Mouse (Mus musculus) Patski (cell line): ENCODE results near the gene Six5. TPM values are rescaled to one million over a fixed set of nuclear protein-coding genes. Genes with fewer than 3 reads are reported as not detected.

Source experiments
- ATAC-seq: fragments of 100-300 bp; one replicate; pipeline ENCODE4 v1.8.0; 2021
- CTCF ChIA-PET: fragments of 350-600 bp; sonication (Branson Sonifier 250); formaldehyde crosslinking; loops from one replicate; lab custom pipeline; 2022; ENCODE audit warnings: inconsistent platforms; lab: Charles Lee
- POLR2A ChIA-PET: fragments of 350-600 bp; sonication (Branson Sonifier 250); formaldehyde crosslinking; loops from one replicate; lab custom pipeline; 2022; ENCODE audit warnings: antibody characterized with exemption, inconsistent platforms; lab: Charles Lee
- DNase-seq: peaks from one replicate; pipeline ENCODE4 v3.0.0-alpha.2; 2011; ENCODE audit warnings: low read depth, low spot score
- H3K27me3 ChIP-seq: fragments of 371-371 bp; one replicate; pipeline ENCODE4 v1.5.1; 2021
- CTCF ChIP-seq: fragments of 100-300 bp; IDR thresholded peaks from one replicate; pipeline ENCODE4 v1.5.1; 2021
- in situ Hi-C: fragments of 300-500 bp; cut with MboI; formaldehyde crosslinking; loops from 3 replicates; pipeline ENCODE4 v1.11.1; 2018; ENCODE audit warnings: low pct_unique_long_range_greater_than_20kb, mixed read lengths
- polyA plus RNA-seq: library from polyadenylated mRNA; unstranded; gene quantifications from one replicate; pipeline ENCODE4 v1.2.3, GENCODE M21; 2021

Gene Six5
- polyA plus RNA-seq, 1 experiment from 2014 or later: 12.6 TPM

DNA sequence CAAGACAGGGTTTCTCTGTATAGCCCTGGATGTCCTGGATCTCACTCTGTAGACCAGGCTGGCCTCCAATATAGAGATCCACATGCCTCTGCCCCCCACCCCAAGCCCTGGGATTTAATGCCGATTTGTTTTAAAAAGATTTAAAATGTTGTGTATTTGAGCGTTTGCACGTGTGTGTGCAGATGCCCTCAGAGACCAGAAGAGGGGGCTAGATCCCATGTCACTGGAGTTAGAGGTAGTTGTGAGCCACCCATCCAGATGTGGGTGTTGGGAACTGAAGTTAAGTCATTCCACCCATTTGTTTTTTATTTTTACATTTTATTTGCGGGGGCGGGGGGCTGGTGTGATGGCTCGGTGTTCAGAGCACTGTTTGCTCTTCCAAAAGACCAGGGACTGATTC, 19.9 kb upstream of the Six5 start:
- no peak for DNase-seq
- in situ Hi-C loops: no loop called here
- ATAC-seq: no peak
- CTCF ChIA-PET: interaction anchor here (13.4 kb wide), 1 partner anchor 14 kb away, joined by 238 read pairs; the partner anchor contains the start of genes Dmpk and Six5
- no peaks in the 10 kb centered on the region for H3K27me3 ChIP-seq
- POLR2A ChIA-PET: interaction anchor here (0.6 kb wide), 1 partner anchor 13 kb away, joined by 3 read pairs; no protein-coding TSS in a partner anchor
- no peak for TF ChIP-seq CTCF

DNA sequence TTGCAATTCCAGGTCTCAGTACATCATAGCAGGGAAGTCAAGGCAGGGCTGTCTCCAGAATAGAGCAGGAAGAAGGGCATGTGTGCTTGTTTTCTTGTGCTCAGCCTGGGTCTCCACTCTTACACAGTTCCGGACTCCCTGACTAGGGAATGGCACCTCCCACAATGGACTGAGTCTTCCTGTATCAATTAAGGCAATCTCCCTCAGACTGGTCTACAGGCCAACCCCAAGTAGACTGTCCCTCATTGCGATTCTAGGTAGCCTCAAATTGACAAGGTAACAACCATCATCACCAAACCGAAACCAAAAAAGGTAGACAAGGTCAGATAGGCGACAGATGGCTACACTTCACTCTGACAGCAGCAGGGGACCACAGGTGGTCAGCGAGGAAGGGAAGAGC, 19.2 kb upstream of the Six5 start:
- ChIA-PET POLR2A (interaction anchor here (1.1 to 3.7 kb wide), 4 partner anchors 8 to 18 kb away, joined by 4 to 36 read pairs (median 10); partner anchors contain the start of genes Dmpk and Six5), CTCF (interaction anchor here (13.4 kb wide), 1 partner anchor 13 kb away, joined by 238 read pairs; the partner anchor contains the start of genes Dmpk and Six5)
- no peak for ATAC-seq
- H3K27me3 ChIP-seq: no peaks in the 10 kb centered on the region
- no peak for TF ChIP-seq CTCF
- in situ Hi-C loops: no loop called here
- no peak for DNase-seq

DNA sequence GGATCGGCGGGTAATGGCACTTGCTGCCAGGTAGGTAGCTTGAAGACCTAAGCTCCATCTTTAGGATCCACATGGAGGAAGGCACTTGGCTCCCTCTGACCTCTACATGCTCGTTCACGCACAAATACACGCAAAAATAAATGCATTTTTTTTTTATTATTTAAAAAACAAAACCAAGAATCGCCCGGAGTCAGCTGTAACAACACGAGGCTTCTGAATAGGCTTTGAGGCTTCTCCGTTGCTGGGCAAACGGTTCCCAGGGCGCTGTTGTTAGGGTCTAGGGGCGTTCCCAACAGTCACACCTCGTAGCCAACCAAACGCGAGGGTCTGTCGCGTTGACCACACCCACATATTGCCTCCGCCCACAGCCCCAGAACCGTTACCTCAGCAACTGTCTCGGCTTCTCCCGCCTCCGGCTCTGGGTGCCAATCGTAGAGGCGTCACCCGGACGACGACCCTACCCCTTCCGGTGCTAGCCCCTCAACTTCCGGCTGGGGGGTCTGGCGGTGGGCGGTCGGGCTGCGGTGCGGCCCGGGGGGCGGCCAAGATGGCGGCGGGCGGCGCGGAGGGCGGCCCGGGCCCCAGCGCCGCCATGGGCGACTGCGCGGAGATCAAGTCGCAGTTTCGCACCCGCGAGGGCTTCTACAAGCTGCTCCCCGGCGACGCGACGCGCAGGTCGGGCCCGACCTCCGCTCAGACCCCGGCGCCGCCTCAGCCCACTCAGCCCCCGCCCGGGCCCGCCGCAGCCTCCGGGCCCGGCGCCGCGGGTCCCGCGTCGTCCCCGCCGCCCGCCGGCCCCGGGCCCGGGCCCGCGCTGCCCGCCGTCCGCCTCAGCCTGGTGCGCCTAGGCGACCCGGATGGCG, 18.4 kb upstream of the Six5 start, which contains the start of gene Dmwd:
Dmwd (plus strand) TSS at position 505 of the 863 bp plus-strand sequence.
- ChIA-PET POLR2A (interaction anchor here (0.6 to 3.7 kb wide), 6 partner anchors 8 to 34 kb away, joined by 4 to 36 read pairs (median 7); partner anchors contain the start of genes Dmpk and Six5), CTCF (interaction anchor here (13.4 kb wide), 1 partner anchor 12 kb away, joined by 238 read pairs; the partner anchor contains the start of genes Dmpk and Six5)
- DNase-seq: peak; percentile 88
- peak; percentile 95 for ATAC-seq
- TF ChIP-seq CTCF: no peak
- in situ Hi-C loops: no loop called here
- H3K27me3 ChIP-seq: no peaks in the 10 kb centered on the region

DNA sequence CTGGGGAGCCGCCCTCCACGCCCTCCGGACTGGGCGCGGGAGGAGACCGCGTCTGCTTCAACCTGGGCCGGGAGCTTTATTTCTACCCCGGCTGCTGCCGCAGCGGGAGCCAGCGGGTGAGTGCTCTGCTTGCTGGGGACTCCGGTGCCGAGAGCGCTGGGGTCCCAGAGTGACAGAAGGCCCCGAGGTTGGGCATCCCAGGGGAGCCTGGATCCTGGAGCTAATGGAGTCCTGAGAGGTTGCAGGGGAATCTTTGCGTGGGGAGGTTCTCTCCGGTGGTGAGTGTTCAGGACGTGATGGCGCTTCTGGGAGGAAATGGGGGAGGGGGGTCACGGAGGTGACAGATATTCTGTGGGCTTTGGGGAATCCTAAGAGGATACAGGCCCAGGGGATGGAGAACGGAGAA, 17.8 kb upstream of the Six5 start:
- no peaks in the 10 kb centered on the region for H3K27me3 ChIP-seq
- DNase-seq (no peak), ATAC-seq (peak; percentile 33)
- ChIA-PET POLR2A (interaction anchor here (0.6 to 3.7 kb wide), 5 partner anchors 8 to 34 kb away, joined by 5 to 36 read pairs (median 9); partner anchors contain the start of gene Six5), CTCF (interaction anchor here (13.4 kb wide), 1 partner anchor 12 kb away, joined by 238 read pairs; the partner anchor contains the start of genes Dmpk and Six5)
- no peak for TF ChIP-seq CTCF
- in situ Hi-C loops: no loop called here

DNA sequence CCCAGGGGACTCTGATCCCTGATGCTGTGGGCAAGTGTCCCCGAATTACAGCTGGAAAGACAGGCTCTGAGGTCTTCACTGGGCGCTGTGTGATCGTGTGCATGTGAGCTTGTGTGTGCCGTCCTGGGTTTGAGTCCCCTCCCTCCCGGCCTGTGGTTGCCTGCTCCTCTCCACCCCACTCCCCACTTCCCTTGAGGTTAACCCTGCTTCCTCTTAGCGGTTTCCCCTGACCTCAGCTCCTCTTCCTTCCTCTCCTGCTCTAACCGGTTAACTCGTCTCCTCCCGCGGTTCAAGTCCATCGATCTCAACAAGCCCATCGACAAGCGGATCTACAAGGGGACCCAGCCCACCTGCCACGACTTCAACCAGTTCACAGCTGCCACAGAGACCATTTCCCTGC, 16.6 kb upstream of the Six5 start:
- CTCF ChIA-PET: interaction anchor here (1.4 to 13.4 kb wide), 2 partner anchors 10 to 21 kb away, joined by 4 to 238 read pairs; partner anchors contain the start of genes Dmpk and Six5
- no peak for TF ChIP-seq CTCF
- in situ Hi-C loops: no loop called here
- H3K27me3 ChIP-seq: no peaks in the 10 kb centered on the region
- POLR2A ChIA-PET: interaction anchor here (3.7 kb wide), 1 partner anchor 16 kb away, joined by 36 read pairs; the partner anchor contains the start of gene Six5
- no peak for DNase-seq
- ATAC-seq: no peak

DNA sequence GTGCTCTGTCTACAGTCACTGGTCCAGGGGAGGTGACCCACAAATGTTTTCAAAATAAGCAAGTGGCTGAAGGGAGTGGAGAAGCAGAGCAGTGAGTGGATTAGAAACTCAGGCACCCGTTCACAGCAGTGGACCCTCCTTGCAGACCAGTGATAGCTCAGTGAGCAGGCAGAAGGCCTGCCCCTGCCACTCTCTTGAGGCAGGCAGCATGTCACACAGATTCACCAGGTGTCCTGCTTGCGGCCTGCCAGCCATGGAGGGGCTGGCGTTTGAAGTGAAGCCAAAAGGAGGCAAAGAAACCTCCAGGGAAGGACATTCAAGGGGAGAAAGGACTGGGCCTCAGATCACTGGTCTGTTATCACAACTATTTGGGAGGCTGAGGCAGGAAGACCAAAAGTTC, 15.7 kb upstream of the Six5 start:
- ChIA-PET POLR2A (no interaction called here), CTCF (interaction anchor here (1.4 to 13.4 kb wide), 2 partner anchors 9 to 22 kb away, joined by 4 to 238 read pairs; partner anchors contain the start of genes Dmpk and Six5)
- TF ChIP-seq CTCF: no peak
- no peak for DNase-seq
- H3K27me3 ChIP-seq: no peaks in the 10 kb centered on the region
- ATAC-seq: no peak
- in situ Hi-C loops: no loop called here

DNA sequence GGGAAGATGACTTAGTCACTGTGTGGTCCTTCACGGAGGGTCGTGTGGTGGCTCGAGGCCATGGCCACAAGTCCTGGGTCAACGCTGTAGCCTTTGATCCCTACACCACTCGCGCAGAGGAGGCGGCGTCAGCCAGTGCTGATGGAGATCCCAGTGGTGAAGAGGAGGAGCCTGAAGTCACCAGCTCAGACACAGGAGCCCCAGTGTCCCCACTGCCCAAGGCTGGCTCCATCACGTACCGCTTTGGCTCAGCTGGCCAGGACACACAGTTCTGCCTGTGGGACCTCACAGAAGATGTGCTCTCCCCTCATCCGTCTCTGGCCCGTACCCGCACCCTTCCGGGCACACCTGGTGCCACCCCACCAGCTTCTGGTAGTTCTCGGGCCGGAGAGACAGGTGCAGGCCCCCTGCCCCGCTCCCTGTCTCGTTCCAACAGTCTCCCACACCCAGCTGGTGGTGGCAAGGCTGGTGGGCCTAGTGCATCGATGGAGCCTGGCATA, 13.9 kb upstream of the Six5 start:
- in situ Hi-C loops: no loop called here
- ATAC-seq (no peak), DNase-seq (no peak)
- ChIA-PET POLR2A (interaction anchor here (1.4 to 7.5 kb wide), 2 partner anchors 13 to 57 kb away, joined by 3 to 48 read pairs; partner anchors contain the start of genes Foxa3 and Six5), CTCF (interaction anchor here (13.4 to 17.1 kb wide), 2 partner anchors 6 to 8 kb away, joined by 238 read pairs; partner anchors contain the start of genes Dmpk, Dmwd and Six5)
- H3K27me3 ChIP-seq: no peaks in the 10 kb centered on the region
- no peak for TF ChIP-seq CTCF

DNA sequence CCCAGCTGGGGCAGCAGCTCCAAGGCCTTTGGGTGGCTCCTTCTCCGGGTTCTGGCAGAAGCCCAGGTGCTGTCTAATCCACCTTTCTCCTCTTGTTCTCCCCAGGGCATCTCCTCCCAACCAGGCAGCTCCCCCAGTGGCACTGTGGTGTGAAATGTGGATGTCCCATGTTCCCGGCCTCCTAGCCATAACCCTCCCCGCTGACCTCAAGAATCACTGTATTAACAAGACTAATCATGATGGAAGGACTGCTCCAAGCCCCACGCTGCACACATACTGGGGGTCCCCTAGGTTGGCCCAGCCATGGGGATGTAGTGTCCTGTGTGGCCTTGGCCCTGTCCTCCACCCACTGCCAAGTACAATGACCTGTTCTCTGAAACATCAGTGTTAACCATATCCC, 12.2 kb upstream of the Six5 start:
- in situ Hi-C loops: no loop called here
- ChIA-PET POLR2A (interaction anchor here (7.5 kb wide), 1 partner anchor 12 kb away, joined by 48 read pairs; the partner anchor contains the start of gene Six5), CTCF (interaction anchor here (3.4 to 17.1 kb wide), 2 partner anchors 7 to 11 kb away, joined by 25 to 238 read pairs; partner anchors contain the start of gene Dmwd)
- no peak for TF ChIP-seq CTCF
- ATAC-seq (no peak), DNase-seq (no peak)
- H3K27me3 ChIP-seq: no peaks in the 10 kb centered on the region

DNA sequence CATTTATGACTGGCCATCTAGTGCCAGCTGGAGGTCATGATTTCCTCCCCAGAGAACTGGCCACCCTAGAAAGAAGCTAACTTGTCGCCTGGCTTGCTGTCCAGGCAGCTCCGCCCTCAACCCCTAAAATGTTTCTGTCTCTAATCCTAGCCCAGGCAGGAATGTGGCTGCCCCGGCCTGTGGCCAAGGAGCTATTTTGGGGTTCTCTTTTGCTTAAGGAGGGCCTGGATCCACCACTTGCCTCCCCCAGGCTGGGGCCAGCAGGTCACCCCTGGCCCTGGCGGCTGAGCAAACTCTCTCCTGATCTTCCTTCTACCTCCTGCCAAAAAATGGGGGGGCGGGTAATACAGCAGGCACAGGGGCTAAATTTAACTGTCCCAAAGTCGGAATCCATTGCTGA, 11.3 kb upstream of the Six5 start:
- POLR2A ChIA-PET: interaction anchor here (0.9 to 7.5 kb wide), 2 partner anchors 8 to 11 kb away, joined by 4 to 48 read pairs; partner anchors contain the start of genes Dmwd and Six5
- no peak for TF ChIP-seq CTCF
- in situ Hi-C loops: no loop called here
- CTCF ChIA-PET: interaction anchor here (1.0 to 17.1 kb wide), 3 partner anchors 8 to 31 kb away, joined by 3 to 238 read pairs (median 25); partner anchors contain the start of gene Dmwd
- DNase-seq: no peak
- no peaks in the 10 kb centered on the region for H3K27me3 ChIP-seq
- peak; percentile 41 for ATAC-seq
